Comparison of ENCODE assay signal across 8 mouse cellular contexts in the genomic region with DNA sequence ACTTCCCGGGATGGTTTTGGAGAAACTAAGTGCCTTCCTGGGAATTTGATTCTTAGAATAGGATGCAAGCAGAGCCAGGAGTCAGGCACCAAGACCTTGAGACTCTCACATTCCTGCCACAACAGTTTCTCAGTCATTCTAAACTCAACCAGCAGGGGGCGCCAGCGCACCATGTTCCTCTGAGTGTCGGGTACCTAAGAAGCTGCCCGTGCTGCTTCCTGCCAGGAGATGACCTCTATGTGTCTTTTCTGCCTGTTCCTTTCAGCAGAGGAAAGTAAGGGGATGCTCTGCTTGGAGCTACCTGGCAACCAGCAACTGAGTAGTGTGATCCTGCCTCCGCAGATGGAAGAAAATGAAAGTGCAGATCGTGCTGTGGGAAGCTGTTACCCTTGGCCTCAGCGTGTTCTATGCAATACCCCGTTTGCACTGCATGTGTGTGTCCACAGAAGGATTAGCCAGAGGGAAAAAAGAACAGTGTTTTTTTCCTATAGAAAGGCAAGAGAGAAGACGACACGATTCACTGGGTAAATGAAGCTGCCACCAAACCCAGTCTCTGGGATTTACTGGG. TPM values are rescaled to one million over a fixed set of nuclear protein-coding genes. Genes with fewer than 3 reads are reported as not detected.
DNase-seq lines count a peak whose midpoint lies in the region; ATAC-seq and TF ChIP-seq lines count a peak whose summit lies in the region.

No protein-coding gene starts in this region.

- no peak overlapping the region for H3K4me3 ChIP-seq in forebrain, postnatal 0 days (ENCODE audit: low read depth, low read length)
- H3K4me3 ChIP-seq in macrophage (ENCODE audit: inconsistent target) = peak overlapping the region; percentile 11; the same call in 1 of the 2 replicates

- POLR2A ChIA-PET in Patski (lab: Charles Lee) = no interaction called here

- no peaks in the 10 kb centered on the region for H3K36me3 ChIP-seq in forebrain, postnatal 0 days (ENCODE audit: insufficient read depth)
- H3K36me3 ChIP-seq in macrophage (ENCODE audit: inconsistent target) = no peaks in the 10 kb centered on the region

- H3K27me3 ChIP-seq in Patski = no peaks in the 10 kb centered on the region
- no peaks in the 10 kb centered on the region for H3K27me3 ChIP-seq in forebrain, postnatal 0 days (ENCODE audit: insufficient read depth, low read length)

- no peaks in the 10 kb centered on the region for H3K4me1 ChIP-seq in forebrain, postnatal 0 days (ENCODE audit: insufficient read depth)

- WGBS in forebrain, postnatal 0 days = 29% methylated on average over 11 of the region's 11 CpGs
- 38% methylated on average over 11 of the region's 11 CpGs for WGBS in macrophage (ENCODE audit: missing documents)

- no peak overlapping the region for H3K27ac ChIP-seq in forebrain, postnatal 0 days (ENCODE audit: low read depth, low read length)
- H3K27ac ChIP-seq in macrophage = no peak overlapping the region

- peak; percentile 95 for TF ChIP-seq CTCF in Patski (IDR thresholded peaks at IDR 0.05)
- peak; percentile 97 for TF ChIP-seq CTCF in forebrain, postnatal 0 days (IDR thresholded peaks at IDR 0.05; ENCODE audit: low read depth)

- H3K4me2 ChIP-seq in forebrain, postnatal 0 days (ENCODE audit: low read depth) = no peak overlapping the region

- H3K79me2 ChIP-seq in macrophage (ENCODE audit: inconsistent target) = no peaks in the 10 kb centered on the region

- peak; percentile 44 for DNase-seq in Patski (ENCODE audit: low read depth, low spot score)
- peak; percentile 85 for DNase-seq in cerebellum, adult 11-12 months
- DNase-seq in forebrain, postnatal 0 days = peak; percentile 92
- peak; percentile 95 to 98 for DNase-seq in left cerebral cortex, adult 18-20 months (ENCODE audit: low spot score in 2 of 2)
- peak; percentile 97 to 98 for DNase-seq in right cerebral cortex, adult 2 months (ENCODE audit: low spot score in 2 of 2)
- peak; percentile 58 for DNase-seq in urinary bladder, postnatal 10 days (ENCODE audit: low spot score)

- no peaks in the 10 kb centered on the region for H3K9me3 ChIP-seq in forebrain, postnatal 0 days (ENCODE audit: low read length)

- no peak overlapping the region for H3K9ac ChIP-seq in forebrain, postnatal 0 days

- in situ Hi-C loops in Patski (cut with MboI; ENCODE audit: low pct_unique_long_range_greater_than_20kb) = loop anchor here (10.0 to 25.0 kb wide), 4 partner anchors 354 to 1101 kb away; no protein-coding TSS in a partner anchor

- CTCF ChIA-PET in Patski (lab: Charles Lee) = interaction anchor here (0.6 to 2.0 kb wide), 15 partner anchors 9 to 1109 kb away, joined by 3 to 10 read pairs (median 3); no protein-coding TSS in a partner anchor

- ATAC-seq in Patski = peak; percentile 66
- ATAC-seq in forebrain, postnatal 0 days = peak; percentile 70
- peak; percentile 38 to 71; a peak in 2 of 4 replicates for ATAC-seq in hematopoietic stem cell, adult 5-6 weeks (replicated peaks in 1 of 2; ENCODE audit: insufficient read depth in 1 of 2, low FRiP score in 2 of 2, low TSS enrichment in 1 of 2, low read depth in 1 of 2, poor library complexity in 2 of 2, severe bottlenecking in 2 of 2)

RNA-seq across cellular contexts. Expression of a gene that starts 53.9 kb away (rescaled TPM):
- polyA plus RNA-seq in Patski (2021) = 50.3 TPM
- 63.7 and 80.2 TPM in 2 replicates for total RNA-seq in forebrain, postnatal 0 days (2014; rRNA removed)
- 8.2 and 15.9 TPM in 2 replicates for polyA plus RNA-seq in forebrain, postnatal 0 days (2015; fragmentation: Nextera tagmentation; extraction: Ambion mirVana)
- total RNA-seq in hematopoietic stem cell, adult 5-6 weeks (2017) = 72.4 and 84.2 TPM in 2 replicates
- total RNA-seq in left cerebral cortex, adult 18-20 months (2021) = 100 to 1,000 TPM; 100 to 105 TPM
- 100 to 1,000 TPM; 237 to 491 (median 336) TPM for total RNA-seq in macrophage (2018; cell fraction: chromatin; rRNA removed)
- 100 to 1,000 TPM in 3 of 26 experiments, 10 to 100 TPM in 23; 54.7 to 123 (median 70.9) TPM for total RNA-seq in macrophage (2018; cell fraction: cytosol; rRNA removed)
- 100 to 1,000 TPM; 145 to 313 (median 236) TPM for total RNA-seq in macrophage (2018; cell fraction: nucleus; rRNA removed)
- polyA plus RNA-seq in macrophage (2018) = 33.2 to 46.9 TPM (median 39.9 TPM) in 3 replicates

Comparison
In these comparisons a context has a peak if more than half of its experiments do, and no peak if none do; other contexts are left out.
1. DNase-seq: peak in every context shown above with its lines; median percentile 98 in right cerebral cortex, adult 2 months; 96 in left cerebral cortex, adult 18-20 months; 92 in forebrain, postnatal 0 days; 85 in cerebellum, adult 11-12 months; 58 in urinary bladder, postnatal 10 days; 44 in Patski.